Mouse (Mus musculus): ENCODE measurements at regions not wholly inside any gene's neighbourhood (a gene's known extent, or its start where the extent isn't known, plus 50 kb on each side); places are given as distances from the start of the nearest gene placed in this dataset.
A peak's percentile ranks its signal among the peaks of the same experiment; 100 is the strongest.

DNA sequence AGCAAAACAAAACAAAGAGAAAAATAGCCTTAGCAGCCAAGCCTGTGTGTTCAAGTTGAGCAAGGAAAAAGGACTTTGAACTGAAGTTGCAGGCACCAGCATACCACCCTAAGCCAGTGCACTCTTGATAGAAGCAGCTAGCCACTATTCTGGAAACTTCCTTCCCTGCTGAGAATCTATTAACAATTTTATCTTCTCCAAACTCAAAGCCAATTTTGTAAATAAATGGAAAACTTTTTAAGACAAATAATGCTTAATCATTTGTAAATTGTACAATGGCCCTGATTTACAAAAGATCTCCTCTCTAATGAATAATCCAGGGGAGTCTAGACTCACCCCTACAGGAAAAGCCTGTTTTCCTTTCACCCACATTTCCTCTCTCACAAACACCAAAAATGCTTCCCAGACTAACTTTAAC lies 146.7 kb upstream of the Cited2 start:
- TF ChIP-seq CTCF (IDR thresholded peaks at IDR 0.05; ENCODE audit: low read depth) (no peak), EP300 (IDR thresholded peaks at IDR 0.05; ENCODE audit: low read depth) (peak; percentile 0; the same call in 1 of the 2 replicates)

Measured in liver, postnatal 0 days (tissue).